Mouse (Mus musculus) kidney, postnatal 0 days (tissue): ENCODE measurements at regions not wholly inside any gene's neighbourhood (a gene's known extent, or its start where the extent isn't known, plus 50 kb on each side); places are given as distances from the start of the nearest gene placed in this dataset.

ENCODE experiments used
- ATAC-seq: fragments of 200-750 bp; cut with Nextera tagmentation; replicated peaks from 2 replicates; pipeline ENCODE4 v1.8.0; 2017; ENCODE audit warnings: low read depth, moderate number of reproducible peaks, moderate TSS enrichment, moderate library complexity; ENCODE audit not compliant: low FRiP score
- DNase-seq: peaks from one replicate; pipeline ENCODE4 v3.0.0-alpha.2; 2016; ENCODE audit warnings: low spot score
- H3K27ac ChIP-seq: fragments of 300-500 bp; sonication (generic); 2 replicates; pipeline ENCODE4 v1.5.1; 2014; ENCODE audit warnings: mild to moderate bottlenecking
- H3K27me3 ChIP-seq: fragments of 300-500 bp; sonication (generic); 2 replicates; pipeline ENCODE4 v1.6.1; 2014; ENCODE audit warnings: low read length, mixed read lengths; ENCODE audit not compliant: insufficient read depth
- H3K36me3 ChIP-seq: fragments of 300-500 bp; sonication (generic); 2 replicates; pipeline ENCODE4 v1.6.1; 2014; ENCODE audit warnings: low read length, mixed read lengths; ENCODE audit not compliant: insufficient read depth
- H3K4me1 ChIP-seq: fragments of 300-500 bp; sonication (generic); replicated peaks from 2 replicates; pipeline ENCODE4 v1.6.1; 2014; ENCODE audit warnings: antibody characterized with exemption, low read length, mixed read lengths; ENCODE audit not compliant: insufficient read depth
- H3K4me2 ChIP-seq: fragments of 300-500 bp; sonication (generic); 2 replicates; pipeline ENCODE4 v1.6.1; 2014; ENCODE audit warnings: mild to moderate bottlenecking, low read length, moderate library complexity, mixed read lengths
- H3K4me3 ChIP-seq: fragments of 300-500 bp; sonication (generic); replicated peaks from 2 replicates; pipeline ENCODE4 v1.5.1; 2014; ENCODE audit warnings: low read depth, low read length
- H3K9ac ChIP-seq: fragments of 300-500 bp; sonication (generic); 2 replicates; pipeline ENCODE4 v1.6.1; 2014; ENCODE audit warnings: low read depth, low read length
- H3K9me3 ChIP-seq: fragments of 300-500 bp; sonication (generic); replicated peaks from 2 replicates; pipeline ENCODE4 v1.6.1; 2016; ENCODE audit warnings: low read length, inconsistent platforms, mixed read lengths
- CTCF ChIP-seq: IDR thresholded peaks from 2 replicates; pipeline ENCODE4 v1.5.1; 2016; ENCODE audit warnings: antibody characterized with exemption, low read depth, mild to moderate bottlenecking, moderate library complexity
- WGBS: fragments of 180-500 bp; shearing (Covaris S2); extraction: QIAGEN DNeasy Blood & Tissue Kit; methylation state at CpG from one replicate; pipeline ENCODE4 v1.1.7; 2014; 5-methylcytosine and 5-hydroxymethylcytosine counted together

GRCm38 (mm10) chr19:57541693-57542314, 69.0 kb upstream of the Atrnl1 start:
- TF ChIP-seq CTCF, result no peak
- no peak overlapping the region for H3K27ac ChIP-seq
- no peaks in the 10 kb centered on the region for H3K4me1 ChIP-seq
- H3K4me2 ChIP-seq, result no peak overlapping the region
- H3K9me3 ChIP-seq, result no peaks in the 10 kb centered on the region
- no peak overlapping the region for H3K9ac ChIP-seq
- ATAC-seq, result no peak
- 96% methylated on average over 8 of the region's 8 CpGs for WGBS
- no peaks in the 10 kb centered on the region for H3K27me3 ChIP-seq
- no peak for DNase-seq
- no peak overlapping the region for H3K4me3 ChIP-seq
- H3K36me3 ChIP-seq, result no peaks in the 10 kb centered on the region

- Histone ChIP-seq H3K4me3 (no peak overlapping the region), H3K9ac (no peak overlapping the region), H3K27me3 (no peaks in the 10 kb centered on the region), H3K4me1 (no peaks in the 10 kb centered on the region), H3K9me3 (no peaks in the 10 kb centered on the region), H3K4me2 (no peak overlapping the region), H3K36me3 (no peaks in the 10 kb centered on the region), H3K27ac (no peak overlapping the region)
- DNase-seq (no peak), ATAC-seq (no peak)
- WGBS, result 91% methylated on average over 5 of the region's 5 CpGs
- no peak for TF ChIP-seq CTCF
These were observed 68.3 kb upstream of the Atrnl1 start for GRCm38 (mm10) chr19:57542506-57542905.

- Histone ChIP-seq H3K4me2 (peak overlapping the region; percentile 49), H3K27ac (no peak overlapping the region), H3K27me3 (no peaks in the 10 kb centered on the region), H3K9me3 (no peaks in the 10 kb centered on the region), H3K36me3 (no peaks in the 10 kb centered on the region), H3K9ac (peak overlapping the region; percentile 27; the same call in 1 of the 2 replicates), H3K4me3 (peak overlapping the region; percentile 24; the same call in 1 of the 2 replicates), H3K4me1 (no peaks in the 10 kb centered on the region)
- 19% methylated on average over 13 of the region's 13 CpGs for WGBS
- peak; percentile 69 for TF ChIP-seq CTCF
- ATAC-seq (no peak), DNase-seq (peak; percentile 76)
These were observed 67.1 kb upstream of the Atrnl1 start for GRCm38 (mm10) chr19:57543681-57544214.

GRCm38 (mm10) chr19:57544229-57544879, 66.5 kb upstream of the Atrnl1 start:
- no peak overlapping the region for H3K27ac ChIP-seq
- 0 out of 2 replicates have a peak overlapping the region, but pooled peaks have one; percentile 49 for H3K4me2 ChIP-seq
- no peak for TF ChIP-seq CTCF
- H3K9me3 ChIP-seq, result no peaks in the 10 kb centered on the region
- WGBS, result 74% methylated on average over 17 of the region's 17 CpGs
- ATAC-seq, result no peak
- H3K4me3 ChIP-seq, result 0 out of 2 replicates have a peak overlapping the region, but pooled peaks have one; percentile 24
- no peak overlapping the region for H3K9ac ChIP-seq
- no peaks in the 10 kb centered on the region for H3K27me3 ChIP-seq
- H3K4me1 ChIP-seq, result no peaks in the 10 kb centered on the region
- H3K36me3 ChIP-seq, result no peaks in the 10 kb centered on the region
- no peak for DNase-seq

- no peak for DNase-seq
- no peak for TF ChIP-seq CTCF
- no peaks in the 10 kb centered on the region for H3K9me3 ChIP-seq
- no peak overlapping the region for H3K27ac ChIP-seq
- no peaks in the 10 kb centered on the region for H3K4me1 ChIP-seq
- no peaks in the 10 kb centered on the region for H3K27me3 ChIP-seq
- no peak overlapping the region for H3K4me2 ChIP-seq
- no peaks in the 10 kb centered on the region for H3K36me3 ChIP-seq
- no peak overlapping the region for H3K9ac ChIP-seq
- no peak for ATAC-seq
- WGBS, result 56% methylated on average over 2 of the region's 2 CpGs
- no peak overlapping the region for H3K4me3 ChIP-seq
These were observed 65.8 kb upstream of the Atrnl1 start for GRCm38 (mm10) chr19:57545071-57545470.

GRCm38 (mm10) chr19:57546039-57546438, 64.8 kb upstream of the Atrnl1 start:
- ATAC-seq (no peak), DNase-seq (no peak)
- H3K9me3 ChIP-seq, result no peaks in the 10 kb centered on the region
- TF ChIP-seq CTCF, result no peak
- no peak overlapping the region for H3K27ac ChIP-seq
- H3K4me1 ChIP-seq, result no peaks in the 10 kb centered on the region
- 74% methylated on average over 2 of the region's 2 CpGs for WGBS
- H3K36me3 ChIP-seq, result no peaks in the 10 kb centered on the region
- H3K4me3 ChIP-seq, result no peak overlapping the region
- no peaks in the 10 kb centered on the region for H3K27me3 ChIP-seq
- H3K9ac ChIP-seq, result no peak overlapping the region
- H3K4me2 ChIP-seq, result no peak overlapping the region
